Mouse (Mus musculus) neutrophil, adult 5-6 weeks (primary cell): ENCODE measurements at regions not wholly inside any gene's neighbourhood (a gene's known extent, or its start where the extent isn't known, plus 50 kb on each side); places are given as distances from the start of the nearest gene placed in this dataset.

Experiments used
- ATAC-seq: fragments of 151-379, 151-347 bp; 2 replicates; pipeline ENCODE4 v1.8.0; 2017; ENCODE audit warnings: mild to moderate bottlenecking, moderate TSS enrichment; ENCODE audit not compliant: insufficient number of reproducible peaks, poor library complexity, low FRiP score, severe bottlenecking; ENCODE audit errors: extremely low read depth

- ATAC-seq: no peak
Observed at GRCm38 (mm10) chr9:50395543-50395942, 50.8 kb upstream of the Rpl10-ps3 start.

- ATAC-seq: no peak
Observed at GRCm38 (mm10) chr9:50396051-50396450, 51.3 kb upstream of the Rpl10-ps3 start.

GRCm38 (mm10) chr9:50408396-50408795 lies 63.6 kb upstream of the Rpl10-ps3 start:
- ATAC-seq: no peak

GRCm38 (mm10) chr9:50408845-50409244 lies 64.1 kb upstream of the Rpl10-ps3 start:
- no peak for ATAC-seq

- no peak for ATAC-seq
Observed at GRCm38 (mm10) chr9:50412986-50413385, 68.2 kb upstream of the Rpl10-ps3 start.

- ATAC-seq: no peak
Observed at GRCm38 (mm10) chr9:50413514-50414335, 69.0 kb upstream of the Rpl10-ps3 start.

GRCm38 (mm10) chr9:50414796-50415340 lies 70.1 kb upstream of the Rpl10-ps3 start:
- no peak for ATAC-seq

GRCm38 (mm10) chr9:50416677-50417076 lies 71.9 kb upstream of the Rpl10-ps3 start:
- ATAC-seq: no peak

GRCm38 (mm10) chr9:50421061-50421460 lies 73.3 kb upstream of the Plet1 start:
- no peak for ATAC-seq

GRCm38 (mm10) chr9:50421572-50422285 lies 72.6 kb upstream of the Plet1 start:
- ATAC-seq: no peak

- ATAC-seq: no peak
Observed at GRCm38 (mm10) chr9:50425866-50426495, 68.3 kb upstream of the Plet1 start.

- ATAC-seq: no peak
Observed at GRCm38 (mm10) chr9:50430147-50430546, 64.2 kb upstream of the Plet1 start.

GRCm38 (mm10) chr9:50433525-50433924 lies 60.8 kb upstream of the Plet1 start:
- no peak for ATAC-seq

- no peak for ATAC-seq
Observed at GRCm38 (mm10) chr9:50433978-50434377, 60.3 kb upstream of the Plet1 start.

GRCm38 (mm10) chr9:50437830-50438722 lies 56.2 kb upstream of the Plet1 start:
- peak; percentile 34; the same call in 1 of the 2 replicates for ATAC-seq

GRCm38 (mm10) chr9:50438738-50439137 lies 55.6 kb upstream of the Plet1 start:
- ATAC-seq: no peak

- no peak for ATAC-seq
Observed at GRCm38 (mm10) chr9:50440222-50440621, 54.1 kb upstream of the Plet1 start.

- ATAC-seq: no peak
Observed at GRCm38 (mm10) chr9:50440689-50441088, 53.6 kb upstream of the Plet1 start.
